Mouse (Mus musculus) hindbrain, postnatal 0 days (tissue): ENCODE data around the gene Slc9a9. TPM values are rescaled to one million over a fixed set of nuclear protein-coding genes. Genes with fewer than 3 reads are reported as not detected.

ENCODE experiments used
- ATAC-seq: fragments of 200-750 bp; cut with Nextera tagmentation; 2 replicates; pipeline ENCODE4 v1.8.0; 2017; ENCODE audit warnings: mild to moderate bottlenecking, moderate TSS enrichment, moderate library complexity
- DNase-seq: peaks from one replicate; pipeline ENCODE4 v3.0.0-alpha.2; 2015; ENCODE audit warnings: low spot score
- H3K27ac ChIP-seq: fragments of 300-500 bp; sonication (generic); 2 replicates; pipeline ENCODE4 v1.5.1; 2014; ENCODE audit warnings: mild to moderate bottlenecking
- H3K27me3 ChIP-seq: fragments of 300-500 bp; sonication (generic); 2 replicates; pipeline ENCODE4 v1.6.1; 2014; ENCODE audit warnings: low read length, mixed read lengths; ENCODE audit not compliant: insufficient read depth
- H3K36me3 ChIP-seq: fragments of 300-500 bp; sonication (generic); 2 replicates; pipeline ENCODE4 v1.6.1; 2014; ENCODE audit warnings: low read length, mixed read lengths; ENCODE audit not compliant: insufficient read depth
- H3K4me1 ChIP-seq: fragments of 300-500 bp; sonication (generic); 2 replicates; pipeline ENCODE4 v1.6.1; 2014; ENCODE audit warnings: antibody characterized with exemption, low read length, mixed read lengths; ENCODE audit not compliant: insufficient read depth
- H3K4me2 ChIP-seq: fragments of 300-500 bp; sonication (generic); 2 replicates; pipeline ENCODE4 v1.6.1; 2014; ENCODE audit warnings: low read depth, mild to moderate bottlenecking, low read length, moderate library complexity, mixed read lengths
- H3K4me3 ChIP-seq: fragments of 300-500 bp; sonication (generic); 2 replicates; pipeline ENCODE4 v1.5.1; 2014; ENCODE audit warnings: low read length
- H3K9ac ChIP-seq: fragments of 300-500 bp; sonication (generic); replicated peaks from 2 replicates; pipeline ENCODE4 v1.6.1; 2014; ENCODE audit warnings: mild to moderate bottlenecking, low read length, moderate library complexity, mixed read lengths
- H3K9me3 ChIP-seq: fragments of 300-500 bp; sonication (generic); 2 replicates; pipeline ENCODE4 v1.6.1; 2016; ENCODE audit warnings: low read length, mixed read lengths
- CTCF ChIP-seq: IDR thresholded peaks from 2 replicates; pipeline ENCODE4 v1.5.1; 2016; ENCODE audit warnings: antibody characterized with exemption, control low read depth, low read depth
- WGBS: fragments of 180-500 bp; shearing (Covaris S2); extraction: QIAGEN DNeasy Blood & Tissue Kit; methylation state at CpG from one replicate; pipeline ENCODE4 v1.1.7; 2014; 5-methylcytosine and 5-hydroxymethylcytosine counted together
- polyA plus RNA-seq: library from polyadenylated mRNA; unstranded; fragments of >200 nt; fragmentation: Nextera tagmentation; extraction: Ambion mirVana; gene quantifications from 2 replicates; pipeline ENCODE4 v1.2.1, GENCODE M21; 2015
- total RNA-seq: library from RNA; depleted of rRNA; stranded (reverse); fragments of >200 nt; gene quantifications from 2 replicates; pipeline ENCODE4 v1.2.3, GENCODE M21; 2014

Slc9a9 gene
- total and polyA plus RNA-seq, 2 experiments from 2014 or later: 5.8 to 6.6 TPM

- TF ChIP-seq CTCF: no peak
- WGBS: 64% methylated on average over 3 of the region's 3 CpGs
- DNase-seq: no peak
Measured at GRCm38 (mm10) chr9:94950676-94951075, 281.0 kb downstream of the Slc9a9 start.

GRCm38 (mm10) chr9:94955645-94956044 is 285.9 kb downstream of the Slc9a9 start:
- Histone ChIP-seq H3K9ac (no peak overlapping the region), H3K27ac (no peak overlapping the region), H3K27me3 (no peaks in the 10 kb centered on the region), H3K4me3 (no peak overlapping the region), H3K4me2 (no peak overlapping the region), H3K9me3 (no peaks in the 10 kb centered on the region), H3K4me1 (no peaks in the 10 kb centered on the region), H3K36me3 (no peaks in the 10 kb centered on the region)
- ATAC-seq (no peak), DNase-seq (no peak)
- TF ChIP-seq CTCF: no peak
- 71% methylated on average over 2 of the region's 2 CpGs for WGBS

More at GRCm38 (mm10) chr9:94950676-94951075, 281.0 kb downstream of the Slc9a9 start:
- no peak overlapping the region for H3K4me3 ChIP-seq
- H3K4me1 ChIP-seq: no peaks in the 10 kb centered on the region
- H3K9ac ChIP-seq: no peak overlapping the region
- H3K27ac ChIP-seq: no peak overlapping the region
- no peaks in the 10 kb centered on the region for H3K9me3 ChIP-seq
- no peak for ATAC-seq
- H3K27me3 ChIP-seq: no peaks in the 10 kb centered on the region
- H3K4me2 ChIP-seq: no peak overlapping the region
- H3K36me3 ChIP-seq: no peaks in the 10 kb centered on the region

GRCm38 (mm10) chr9:94958382-94958781 is 288.7 kb downstream of the Slc9a9 start:
- no peak overlapping the region for H3K4me3 ChIP-seq
- H3K27ac ChIP-seq: no peak overlapping the region
- H3K9me3 ChIP-seq: no peaks in the 10 kb centered on the region
- TF ChIP-seq CTCF: no peak
- no peaks in the 10 kb centered on the region for H3K27me3 ChIP-seq
- H3K4me1 ChIP-seq: no peaks in the 10 kb centered on the region
- 54% methylated on average over 2 of the region's 2 CpGs for WGBS
- H3K9ac ChIP-seq: no peak overlapping the region
- no peaks in the 10 kb centered on the region for H3K36me3 ChIP-seq
- DNase-seq (no peak), ATAC-seq (no peak)
- H3K4me2 ChIP-seq: no peak overlapping the region

- H3K27ac ChIP-seq: peak overlapping the region; percentile 65
- DNase-seq: no peak
- 57% methylated on average over 5 of the region's 5 CpGs for WGBS
- no peak for TF ChIP-seq CTCF
- peak; percentile 28; the same call in 1 of the 2 replicates for ATAC-seq
- H3K9me3 ChIP-seq: no peaks in the 10 kb centered on the region
- H3K4me1 ChIP-seq: no peaks in the 10 kb centered on the region
- H3K36me3 ChIP-seq: no peaks in the 10 kb centered on the region
- no peak overlapping the region for H3K9ac ChIP-seq
- no peaks in the 10 kb centered on the region for H3K27me3 ChIP-seq
- no peak overlapping the region for H3K4me3 ChIP-seq
- no peak overlapping the region for H3K4me2 ChIP-seq
Measured at GRCm38 (mm10) chr9:94968596-94969120, 298.9 kb downstream of the Slc9a9 start.

- H3K9ac ChIP-seq: no peak overlapping the region
- no peak overlapping the region for H3K4me2 ChIP-seq
- ATAC-seq (peak; percentile 92), DNase-seq (peak; percentile 61)
- peak overlapping the region; percentile 65; the same call in 1 of the 2 replicates for H3K27ac ChIP-seq
- H3K36me3 ChIP-seq: no peaks in the 10 kb centered on the region
- no peaks in the 10 kb centered on the region for H3K4me1 ChIP-seq
- no peaks in the 10 kb centered on the region for H3K27me3 ChIP-seq
- H3K9me3 ChIP-seq: no peaks in the 10 kb centered on the region
- 5% methylated on average over 1 of the region's 1 CpGs for WGBS
- no peak overlapping the region for H3K4me3 ChIP-seq
- no peak for TF ChIP-seq CTCF
Measured at GRCm38 (mm10) chr9:94969131-94969530, 299.4 kb downstream of the Slc9a9 start.

GRCm38 (mm10) chr9:94972021-94972420 is 302.3 kb downstream of the Slc9a9 start:
- DNase-seq (no peak), ATAC-seq (no peak)
- no peak for TF ChIP-seq CTCF
- Histone ChIP-seq H3K9me3 (no peaks in the 10 kb centered on the region; the same call in 1 of the 2 replicates), H3K4me1 (no peaks in the 10 kb centered on the region), H3K36me3 (no peaks in the 10 kb centered on the region), H3K27ac (no peak overlapping the region), H3K4me3 (no peak overlapping the region), H3K4me2 (no peak overlapping the region), H3K27me3 (no peaks in the 10 kb centered on the region), H3K9ac (no peak overlapping the region)
- 70% methylated on average over 2 of the region's 2 CpGs for WGBS

GRCm38 (mm10) chr9:94972693-94973092 is 303.0 kb downstream of the Slc9a9 start:
- Histone ChIP-seq H3K36me3 (no peaks in the 10 kb centered on the region), H3K27me3 (no peaks in the 10 kb centered on the region), H3K27ac (no peak overlapping the region), H3K4me1 (no peaks in the 10 kb centered on the region), H3K9me3 (no peaks in the 10 kb centered on the region; the same call in 1 of the 2 replicates), H3K4me3 (no peak overlapping the region), H3K9ac (no peak overlapping the region), H3K4me2 (no peak overlapping the region)
- DNase-seq: no peak
- TF ChIP-seq CTCF: no peak
- ATAC-seq: no peak
- WGBS: 94% methylated on average over 2 of the region's 2 CpGs
